Mouse (Mus musculus) midbrain, embryonic 14.5 days (tissue): ENCODE data around the gene Plcb2. TPM values are rescaled to one million over a fixed set of nuclear protein-coding genes. Genes with fewer than 3 reads are reported as not detected.

Experiments used
- ATAC-seq: fragments of 200-750 bp; cut with Nextera tagmentation; 2 replicates; pipeline ENCODE4 v1.8.0; 2017; ENCODE audit warnings: moderate number of reproducible peaks, moderate library complexity; ENCODE audit not compliant: low FRiP score, low TSS enrichment
- DNase-seq: peaks from one replicate; pipeline ENCODE4 v3.0.0-alpha.2; 2015
- H3K27ac ChIP-seq: fragments of 300-500 bp; sonication (generic); replicated peaks from 2 replicates; pipeline ENCODE4 v1.5.1; 2014; ENCODE audit warnings: mild to moderate bottlenecking, low read depth, low read length, moderate library complexity
- H3K27me3 ChIP-seq: fragments of 300-500 bp; sonication (generic); 2 replicates; pipeline ENCODE4 v1.6.1; 2014; ENCODE audit warnings: low read length, control low read depth, mixed read lengths; ENCODE audit not compliant: control insufficient read depth, insufficient read depth
- H3K36me3 ChIP-seq: fragments of 300-500 bp; sonication (generic); 2 replicates; pipeline ENCODE4 v1.6.1; 2014; ENCODE audit warnings: low read length, control low read depth; ENCODE audit not compliant: control insufficient read depth, insufficient read depth
- H3K4me1 ChIP-seq: fragments of 300-500 bp; sonication (generic); 2 replicates; pipeline ENCODE4 v1.6.1; 2014; ENCODE audit warnings: mild to moderate bottlenecking, antibody characterized with exemption, low read length, control low read depth; ENCODE audit not compliant: control insufficient read depth, insufficient read depth
- H3K4me2 ChIP-seq: fragments of 300-500 bp; sonication (generic); 2 replicates; pipeline ENCODE4 v1.6.1; 2014; ENCODE audit warnings: mild to moderate bottlenecking, low read length, moderate library complexity
- H3K4me3 ChIP-seq: fragments of 300-500 bp; sonication (generic); replicated peaks from 2 replicates; pipeline ENCODE4 v1.5.1; 2014; ENCODE audit warnings: low read depth, low read length
- H3K9ac ChIP-seq: fragments of 300-500 bp; sonication (generic); replicated peaks from 2 replicates; pipeline ENCODE4 v1.6.1; 2014; ENCODE audit warnings: mild to moderate bottlenecking, low read length, moderate library complexity
- H3K9me3 ChIP-seq: fragments of 300-500 bp; sonication (generic); 2 replicates; pipeline ENCODE4 v1.6.1; 2016; ENCODE audit warnings: low read length, control low read depth, mixed read lengths; ENCODE audit not compliant: control insufficient read depth
- WGBS: fragments of 180-500 bp; shearing (Covaris S2); extraction: QIAGEN DNeasy Blood & Tissue Kit; methylation state at CpG from one replicate; pipeline ENCODE4 v1.1.7; 2014; 5-methylcytosine and 5-hydroxymethylcytosine counted together
- polyA plus RNA-seq: library from polyadenylated mRNA; unstranded; fragments of >200 nt; fragmentation: Nextera tagmentation; extraction: Ambion mirVana; gene quantifications from 2 replicates; pipeline ENCODE4 v1.2.1, GENCODE M21; 2014

Plcb2 gene
- polyA plus RNA-seq, 1 experiment from 2014 or later = 0.74 TPM

DNA sequence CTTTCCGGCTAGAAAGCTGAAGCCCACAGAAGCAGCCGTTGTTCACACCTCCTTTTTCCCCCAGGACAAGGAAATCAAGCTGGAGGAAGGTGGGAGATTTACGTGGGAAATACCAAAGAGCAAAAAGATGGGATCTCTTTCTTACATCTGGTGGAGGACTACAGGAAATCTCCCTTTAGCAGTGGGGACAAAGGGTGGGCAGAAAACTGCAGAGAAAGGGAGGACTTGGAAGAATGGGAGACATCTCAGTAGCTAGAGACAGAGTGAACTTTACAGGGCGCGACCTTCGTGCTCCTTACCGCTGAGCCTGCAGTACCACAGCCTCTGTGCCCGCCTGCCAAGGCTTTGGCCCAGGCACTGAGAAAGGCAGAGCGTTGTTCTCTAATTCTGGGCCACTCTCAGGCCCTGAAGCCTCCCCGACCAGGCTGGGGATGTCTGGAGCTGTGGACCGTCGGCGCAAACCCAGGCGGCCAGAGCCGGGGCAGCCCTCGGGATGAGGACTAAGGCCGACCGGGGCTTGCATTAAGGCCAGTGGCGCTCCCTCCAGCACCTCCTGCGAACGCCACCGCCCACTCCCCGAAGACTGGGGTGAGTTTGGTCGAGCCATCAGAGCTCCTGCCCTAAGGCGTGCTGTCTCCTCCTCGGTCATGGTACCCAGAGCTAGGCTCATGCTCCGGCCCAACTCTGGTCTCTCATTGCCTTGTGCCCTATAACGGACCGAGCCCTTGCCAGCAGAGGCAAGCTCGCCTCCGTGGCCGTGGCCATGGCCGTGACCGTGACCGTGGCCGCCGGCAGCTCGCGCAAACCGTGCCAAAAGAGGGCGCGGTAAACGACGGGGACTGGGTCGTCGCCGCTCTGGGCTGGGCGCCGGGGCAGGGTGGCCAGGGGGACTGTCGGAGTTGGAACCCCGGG is 26.0 kb downstream of the Plcb2 start:
- Histone ChIP-seq H3K4me3 (peak overlapping the region; percentile 36), H3K27ac (no peak overlapping the region), H3K27me3 (peaks cover 79% of the 10 kb centered on the region), H3K9ac (no peak overlapping the region), H3K4me2 (peak overlapping the region; percentile 67), H3K36me3 (no peaks in the 10 kb centered on the region), H3K4me1 (peaks cover 30% of the 10 kb centered on the region), H3K9me3 (no peaks in the 10 kb centered on the region)
- DNase-seq = no peak
- ATAC-seq = no peak
- WGBS = 3% methylated on average over 51 of the region's 51 CpGs

DNA sequence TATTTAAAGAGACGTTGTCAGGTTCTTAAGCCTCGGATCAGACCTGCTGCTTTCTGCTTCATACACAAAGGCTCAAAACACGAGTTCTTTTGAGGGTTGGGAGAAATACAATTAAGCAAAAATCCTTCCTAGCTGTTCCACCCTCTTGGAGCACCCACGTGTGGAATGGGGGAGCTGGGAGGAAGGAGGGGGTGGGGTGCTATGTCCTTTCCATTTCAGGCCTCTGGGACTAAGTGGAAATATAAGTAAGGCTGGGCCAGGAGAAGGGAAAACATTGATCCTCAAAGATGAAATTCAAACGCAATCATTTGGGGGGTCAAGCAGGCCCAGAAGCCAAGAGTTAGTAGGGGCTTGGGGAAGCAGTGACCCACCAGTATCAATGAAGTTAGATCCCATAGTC is 27.1 kb downstream of the Plcb2 start:
- no peak overlapping the region for H3K9ac ChIP-seq
- DNase-seq = no peak
- WGBS = 3% methylated on average over 5 of the region's 5 CpGs

DNA sequence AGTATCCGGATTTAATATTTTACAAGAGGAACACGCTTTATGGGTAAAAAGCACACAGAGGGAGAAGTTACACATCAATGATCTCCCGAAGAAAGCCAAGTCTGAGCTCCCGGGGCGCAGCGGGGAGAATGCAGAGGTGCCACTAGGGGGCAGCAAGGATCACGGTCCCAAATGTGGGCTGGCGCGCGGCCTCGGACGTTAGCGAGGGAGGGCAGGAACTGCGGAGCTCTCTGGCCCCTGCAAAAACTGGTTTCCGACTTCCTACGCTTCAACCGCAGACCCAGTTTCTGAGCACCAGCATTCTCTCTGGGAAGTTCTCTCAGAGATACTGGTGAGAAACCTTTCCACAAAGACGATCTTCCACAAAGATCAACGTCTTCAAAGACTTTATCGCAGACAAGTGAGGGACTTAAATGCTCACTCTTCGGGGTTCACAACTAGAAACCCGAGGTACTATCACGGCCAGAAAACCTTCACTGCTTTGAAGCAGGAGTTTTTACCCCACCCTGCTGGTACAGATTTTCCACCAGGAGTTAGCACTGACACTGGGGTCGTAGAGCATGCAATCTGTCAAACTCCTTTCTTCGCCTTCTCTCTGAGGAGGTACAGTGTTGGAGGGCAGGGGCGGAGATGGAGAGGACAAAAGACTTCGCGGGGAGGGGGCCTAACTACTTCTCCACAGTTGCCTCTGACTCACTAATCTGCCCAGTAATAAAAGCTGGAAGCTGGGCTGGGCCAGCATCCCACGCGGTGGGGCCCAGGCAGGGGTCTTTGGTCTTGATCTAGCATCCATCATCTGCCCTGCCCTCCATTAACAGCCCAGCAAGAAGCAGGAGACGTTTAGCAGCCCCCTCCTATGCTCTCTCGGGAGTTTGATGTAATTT is 27.8 kb downstream of the Plcb2 start:
- Histone ChIP-seq H3K4me1 (peaks cover 30% of the 10 kb centered on the region), H3K36me3 (no peaks in the 10 kb centered on the region), H3K27ac (no peak overlapping the region), H3K9me3 (no peaks in the 10 kb centered on the region), H3K9ac (no peak overlapping the region), H3K27me3 (peaks cover 76% of the 10 kb centered on the region), H3K4me2 (peak overlapping the region; percentile 43), H3K4me3 (peak overlapping the region; percentile 20)
- under 1% methylated on average over 32 of the region's 32 CpGs for WGBS
- ATAC-seq (no peak), DNase-seq (peak; percentile 88)

More for the DNA sequence above, 27.1 kb downstream of the Plcb2 start:
- H3K4me2 ChIP-seq = peak overlapping the region; percentile 43; the same call in 1 of the 2 replicates
- H3K36me3 ChIP-seq = no peaks in the 10 kb centered on the region
- ATAC-seq = no peak
- no peaks in the 10 kb centered on the region for H3K9me3 ChIP-seq
- peaks cover 30% of the 10 kb centered on the region for H3K4me1 ChIP-seq
- H3K4me3 ChIP-seq = no peak overlapping the region
- no peak overlapping the region for H3K27ac ChIP-seq
- H3K27me3 ChIP-seq = peaks cover 79% of the 10 kb centered on the region

DNA sequence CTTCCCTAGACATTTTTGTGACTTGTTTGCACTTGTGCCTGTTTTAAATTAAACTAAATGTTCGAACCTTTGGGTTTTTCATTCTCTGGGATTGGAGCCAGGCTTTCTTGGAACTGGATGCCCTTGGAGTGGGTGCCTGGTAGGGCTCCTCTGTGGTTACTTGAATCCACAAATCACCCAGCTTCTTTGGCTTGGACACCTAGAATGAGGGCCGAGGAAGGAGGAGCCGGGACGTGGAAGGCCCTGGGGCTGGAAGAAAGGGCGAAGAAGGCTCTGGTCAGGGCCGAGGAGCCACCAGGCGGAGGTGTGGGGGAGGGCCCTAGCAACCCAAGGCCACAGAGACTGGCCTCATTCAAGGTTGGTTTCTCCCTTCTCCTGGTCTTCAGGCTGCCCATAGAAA is 30.3 kb downstream of the Plcb2 start:
- 53% methylated on average over 7 of the region's 7 CpGs for WGBS
- Histone ChIP-seq H3K27me3 (peaks cover 51% of the 10 kb centered on the region), H3K4me3 (no peak overlapping the region), H3K27ac (no peak overlapping the region), H3K4me2 (no peak overlapping the region), H3K36me3 (no peaks in the 10 kb centered on the region), H3K9ac (no peak overlapping the region), H3K4me1 (peaks cover 15% of the 10 kb centered on the region; the same call in 1 of the 2 replicates), H3K9me3 (no peaks in the 10 kb centered on the region)
- ATAC-seq (no peak), DNase-seq (no peak)

DNA sequence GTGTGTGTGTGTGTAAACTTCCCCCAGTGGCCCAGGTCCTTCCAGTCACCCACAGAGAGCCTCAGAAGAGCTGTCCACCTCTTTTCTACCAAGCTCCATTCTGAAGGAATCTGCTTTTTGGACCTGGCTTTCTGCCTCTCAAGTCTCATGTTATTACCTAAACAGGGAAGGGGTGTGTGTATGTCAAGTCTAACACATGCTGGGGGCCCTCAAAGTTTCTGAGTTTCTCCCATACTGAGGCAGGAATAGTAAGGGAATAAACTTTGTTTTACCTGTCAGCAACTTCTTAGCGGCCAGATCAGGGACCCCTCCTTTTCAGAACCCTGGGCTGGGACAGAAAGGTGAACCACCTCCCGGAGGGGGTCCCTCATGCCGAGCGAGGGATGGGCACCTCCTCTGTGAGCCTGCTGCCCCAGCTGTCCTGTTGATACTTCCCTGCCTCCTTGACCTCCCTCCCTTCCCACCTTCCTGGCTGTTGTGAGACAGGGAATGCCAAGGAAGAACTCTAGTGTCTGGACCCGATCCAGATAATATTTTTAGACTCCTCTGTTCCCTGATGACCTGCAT is 30.8 kb downstream of the Plcb2 start:
- WGBS = 41% methylated on average over 5 of the region's 5 CpGs
- no peak for DNase-seq
- no peak for ATAC-seq
- H3K27me3 ChIP-seq = peaks cover 46% of the 10 kb centered on the region
- no peak overlapping the region for H3K9ac ChIP-seq
- 0 out of 2 replicates have a peak, but pooled peaks cover 9% of the 10 kb centered on the region for H3K4me1 ChIP-seq
- no peak overlapping the region for H3K4me2 ChIP-seq
- no peak overlapping the region for H3K27ac ChIP-seq
- H3K9me3 ChIP-seq = no peaks in the 10 kb centered on the region
- H3K36me3 ChIP-seq = no peaks in the 10 kb centered on the region
- H3K4me3 ChIP-seq = no peak overlapping the region

DNA sequence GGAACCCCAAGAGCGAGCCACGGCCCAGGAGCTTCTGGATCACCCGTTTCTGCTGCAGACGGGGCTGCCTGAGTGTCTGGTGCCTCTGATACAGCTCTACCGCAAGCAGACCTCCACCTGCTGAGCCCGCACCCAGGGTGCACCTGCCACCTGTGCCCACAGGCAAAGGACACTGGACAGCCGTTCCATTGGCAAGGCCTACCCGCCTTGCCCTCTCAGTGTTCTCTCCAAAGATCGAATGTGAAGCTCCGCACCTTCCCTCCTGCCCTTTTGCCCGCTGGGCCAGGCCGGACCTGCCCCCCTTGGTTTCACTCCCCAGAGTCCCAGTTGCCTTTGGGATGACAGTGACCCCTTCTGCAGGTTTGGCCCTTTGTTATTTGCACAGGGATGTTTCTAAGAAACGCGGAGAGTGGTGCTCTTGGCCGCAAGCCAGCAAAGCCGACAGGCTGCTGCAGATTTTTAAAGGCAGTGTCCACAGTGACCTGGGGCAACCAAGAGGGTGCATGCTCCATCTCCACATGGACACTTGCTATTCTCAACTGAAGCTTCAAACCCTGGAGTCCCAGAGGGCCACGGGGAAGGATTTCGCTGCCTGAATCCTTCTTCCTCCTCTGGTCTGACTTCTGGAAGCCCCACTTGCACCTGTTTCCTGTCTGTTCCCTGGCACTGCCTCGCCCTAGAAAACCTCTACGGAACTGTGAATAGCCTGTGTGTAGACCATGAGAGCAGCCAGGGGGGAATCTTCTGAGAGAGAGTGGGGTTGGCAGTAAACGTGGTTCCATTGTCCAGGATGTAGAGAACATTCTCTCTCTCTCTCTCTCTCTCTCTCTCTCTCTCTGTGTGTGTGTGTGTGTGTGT is 31.6 kb downstream of the Plcb2 start:
- H3K9ac ChIP-seq = no peak overlapping the region; the same call in 1 of the 2 replicates
- no peak overlapping the region for H3K4me3 ChIP-seq
- no peaks in the 10 kb centered on the region for H3K9me3 ChIP-seq
- DNase-seq (no peak), ATAC-seq (no peak)
- 0 out of 2 replicates have a peak, but pooled peaks cover 9% of the 10 kb centered on the region for H3K4me1 ChIP-seq
- no peaks in the 10 kb centered on the region for H3K36me3 ChIP-seq
- 45% methylated on average over 21 of the region's 21 CpGs for WGBS
- H3K4me2 ChIP-seq = no peak overlapping the region
- peaks cover 39% of the 10 kb centered on the region for H3K27me3 ChIP-seq
- no peak overlapping the region for H3K27ac ChIP-seq

DNA sequence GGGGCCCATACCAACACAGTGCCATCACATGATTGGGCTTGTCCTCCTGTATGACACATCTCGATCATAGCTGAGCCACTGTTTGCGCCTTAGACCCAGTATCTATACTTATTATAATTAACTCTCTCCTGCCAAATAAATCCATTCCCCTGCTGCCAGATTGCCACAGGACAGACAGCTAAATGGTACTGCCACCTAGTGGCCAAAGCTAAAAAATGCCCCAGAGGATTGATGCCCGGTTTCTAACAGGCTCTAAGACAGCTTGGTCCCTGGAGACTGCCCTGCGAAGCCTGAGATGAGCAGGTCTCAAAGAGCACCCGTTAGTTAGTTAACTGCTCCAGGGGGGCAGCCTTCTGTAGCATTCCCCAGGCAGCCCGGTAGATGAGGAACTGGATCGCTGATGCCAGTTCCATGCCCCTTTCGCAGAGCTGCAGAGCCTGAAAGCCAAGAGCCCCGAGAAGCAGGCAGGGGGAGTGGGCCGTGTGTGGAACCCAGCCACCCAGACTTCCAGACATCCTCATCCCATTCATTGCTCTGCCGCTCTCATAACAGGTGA is 32.5 kb downstream of the Plcb2 start:
- Histone ChIP-seq H3K27ac (no peak overlapping the region), H3K36me3 (no peaks in the 10 kb centered on the region), H3K27me3 (peaks cover 29% of the 10 kb centered on the region), H3K9me3 (no peaks in the 10 kb centered on the region), H3K9ac (no peak overlapping the region), H3K4me3 (no peak overlapping the region), H3K4me1 (0 out of 2 replicates have a peak, but pooled peaks cover 7% of the 10 kb centered on the region), H3K4me2 (no peak overlapping the region)
- DNase-seq (peak; percentile 86), ATAC-seq (no peak)
- 23% methylated on average over 11 of the region's 11 CpGs for WGBS
